Mouse (Mus musculus): ENCODE data around the gene Tshr.
"Not testable (repeated sequence)": the region's sequence is repeated elsewhere in the genome, so short reads cannot be mapped to it uniquely, and the experiment has no call there.

Gene Tshr

DNA sequence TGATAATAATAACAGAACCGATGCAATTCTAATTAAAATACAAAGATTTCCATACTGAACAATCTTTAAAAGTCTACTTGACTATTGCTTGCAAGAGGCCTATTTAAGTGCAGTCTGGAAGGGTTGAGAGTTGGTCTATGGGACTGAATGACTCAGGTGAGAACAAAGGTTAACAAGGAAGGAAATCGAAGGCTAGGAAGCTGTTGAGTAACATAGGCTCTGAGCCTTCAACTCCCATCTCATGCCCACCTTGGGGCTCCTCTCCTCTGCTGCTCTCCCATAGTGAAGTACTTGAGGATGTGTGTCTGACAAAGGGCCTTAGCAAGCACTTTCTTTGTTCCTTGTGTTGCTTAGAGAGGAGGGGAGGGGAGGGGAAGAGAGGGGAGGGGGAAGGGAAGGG is 116.1 kb downstream of the Tshr start:
- DNase-seq, result no peak

DNA sequence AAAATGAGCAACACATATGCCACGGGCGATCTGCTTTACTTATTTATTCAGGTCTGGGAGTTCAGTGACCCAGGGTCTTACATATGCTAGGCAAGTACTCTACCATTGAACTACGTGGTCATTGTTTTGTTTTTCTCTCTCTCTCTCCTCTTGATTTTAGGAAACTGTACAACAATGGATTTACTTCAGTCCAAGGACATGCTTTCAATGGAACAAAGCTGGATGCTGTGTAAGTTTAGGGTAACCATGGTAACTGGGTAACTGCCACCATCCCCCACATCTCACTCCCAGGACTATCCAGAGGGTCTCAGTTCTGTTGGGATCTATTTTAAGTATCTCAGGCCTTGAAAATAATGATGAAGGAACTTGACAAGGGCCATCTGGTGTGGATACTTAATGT is 127.4 kb downstream of the Tshr start:
- DNase-seq, result no peak

DNA sequence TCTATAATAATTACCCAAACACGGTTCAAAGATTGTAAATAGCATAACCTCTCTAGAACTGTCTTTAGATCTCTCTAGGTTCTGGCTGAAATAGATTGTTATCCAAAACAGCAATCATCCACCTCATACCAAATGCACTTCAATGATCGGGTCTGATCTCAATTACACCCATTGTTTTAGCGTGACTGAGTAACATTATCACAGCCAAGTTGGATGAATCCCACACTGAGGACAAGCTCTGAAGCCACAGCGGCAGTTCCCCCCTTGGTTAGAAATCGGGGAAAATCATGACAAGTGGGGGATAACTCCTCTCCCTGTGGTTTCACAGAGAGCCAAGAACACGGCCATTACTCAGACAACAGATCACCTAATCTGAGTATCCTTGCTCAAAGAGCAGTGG is 129.6 kb downstream of the Tshr start:
- DNase-seq, result no peak

GRCm38 (mm10) chr12:91517808-91518207 is 133.4 kb downstream of the Tshr start:
- DNase-seq, result no peak

DNA sequence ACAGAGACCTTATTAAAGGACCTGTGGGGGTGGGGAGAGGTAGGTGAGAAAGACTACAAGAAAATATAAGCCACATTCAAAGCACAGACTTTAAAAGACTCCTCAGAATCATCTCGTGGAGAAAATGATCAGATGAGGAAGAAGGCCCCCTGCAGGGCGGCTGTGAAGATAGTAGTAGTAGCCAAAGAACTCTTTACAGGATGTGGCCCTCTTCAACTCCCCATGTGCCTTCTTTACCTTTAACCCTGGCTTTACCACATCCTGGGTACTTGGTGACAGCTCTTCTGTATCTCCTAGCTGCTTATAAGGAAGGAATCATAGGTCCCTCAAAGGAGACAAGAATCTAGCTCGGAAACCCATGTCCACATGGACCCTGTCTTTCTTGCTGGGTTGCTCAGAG is 139.3 kb downstream of the Tshr start:
- no peak for DNase-seq

GRCm38 (mm10) chr12:91534514-91534913 is 150.2 kb downstream of the Tshr start:
- no peak for DNase-seq

DNA sequence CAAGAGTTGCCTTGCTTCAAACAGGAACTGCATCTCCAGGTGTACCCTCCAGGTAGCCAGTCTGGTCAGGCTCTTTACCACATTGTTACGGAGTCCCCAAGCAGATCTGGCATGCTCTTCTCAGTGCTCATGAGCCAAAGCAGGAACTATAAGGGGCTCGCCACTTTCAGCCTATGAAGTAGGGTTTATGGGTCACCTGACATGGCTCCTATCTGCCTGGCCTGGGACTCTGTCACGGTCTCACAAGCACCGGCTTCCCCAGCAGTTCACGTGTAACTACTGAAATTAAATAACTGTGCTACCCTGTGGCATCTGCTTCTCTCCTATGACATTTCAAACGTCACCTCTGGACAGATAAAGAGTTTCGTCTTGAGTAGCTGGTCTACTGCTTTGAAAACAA is 155.8 kb downstream of the Tshr start:
- no peak for DNase-seq

DNA sequence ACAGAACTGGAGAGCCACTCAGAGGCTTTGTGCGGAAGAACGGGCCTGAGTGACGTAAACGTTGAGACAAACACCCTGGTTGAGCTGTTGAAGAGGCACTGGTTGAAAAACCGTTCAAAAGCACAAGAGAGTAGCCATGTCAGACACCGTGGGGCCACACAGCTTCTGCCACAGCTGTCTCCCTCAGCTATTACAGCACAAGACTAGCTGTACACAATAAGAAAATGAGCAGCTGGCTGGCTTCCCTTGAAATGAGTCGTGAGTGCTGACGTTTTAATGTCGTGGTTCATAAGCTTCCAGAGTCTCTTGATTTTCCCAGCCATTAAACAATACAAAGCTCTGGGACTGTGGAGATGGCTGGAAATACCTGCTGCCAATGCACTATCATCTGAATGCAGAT is 165.1 kb downstream of the Tshr start:
- no peak for DNase-seq

DNA sequence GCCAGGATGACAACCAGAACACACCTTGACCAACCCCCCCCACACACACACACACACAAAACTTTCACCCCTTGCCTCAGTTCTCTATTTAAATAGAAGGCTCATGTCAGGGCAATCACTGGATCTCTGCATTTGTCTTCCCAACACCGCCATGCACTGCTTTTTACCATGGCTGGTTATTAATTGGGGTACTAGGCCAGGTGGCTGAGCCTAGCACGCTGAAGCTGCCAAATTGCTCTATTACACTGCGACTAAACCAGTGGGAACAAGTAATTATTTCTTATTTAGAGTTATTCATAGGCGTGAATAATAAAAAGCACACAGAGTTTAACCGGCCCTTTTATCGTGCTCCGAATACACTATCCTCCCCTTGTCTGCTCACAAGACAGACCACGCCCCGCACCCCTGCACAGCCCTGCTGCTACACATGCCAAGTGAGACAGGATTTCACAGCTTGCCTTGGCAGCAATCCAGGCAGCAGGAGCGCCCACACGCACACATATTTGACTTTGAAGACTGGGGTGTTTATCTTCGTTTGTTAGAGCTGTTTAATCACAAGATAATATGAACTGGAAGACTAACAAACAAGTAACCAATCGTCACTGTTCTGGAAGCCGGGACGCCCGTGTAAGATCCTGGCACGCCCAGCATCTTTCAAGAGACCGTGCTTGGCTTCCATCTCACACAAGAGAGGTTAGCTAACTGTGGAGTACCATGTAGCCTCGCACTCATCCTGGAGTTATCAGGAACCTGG is 167.6 kb downstream of the Tshr start:
- DNase-seq, result peak; percentile 51

DNA sequence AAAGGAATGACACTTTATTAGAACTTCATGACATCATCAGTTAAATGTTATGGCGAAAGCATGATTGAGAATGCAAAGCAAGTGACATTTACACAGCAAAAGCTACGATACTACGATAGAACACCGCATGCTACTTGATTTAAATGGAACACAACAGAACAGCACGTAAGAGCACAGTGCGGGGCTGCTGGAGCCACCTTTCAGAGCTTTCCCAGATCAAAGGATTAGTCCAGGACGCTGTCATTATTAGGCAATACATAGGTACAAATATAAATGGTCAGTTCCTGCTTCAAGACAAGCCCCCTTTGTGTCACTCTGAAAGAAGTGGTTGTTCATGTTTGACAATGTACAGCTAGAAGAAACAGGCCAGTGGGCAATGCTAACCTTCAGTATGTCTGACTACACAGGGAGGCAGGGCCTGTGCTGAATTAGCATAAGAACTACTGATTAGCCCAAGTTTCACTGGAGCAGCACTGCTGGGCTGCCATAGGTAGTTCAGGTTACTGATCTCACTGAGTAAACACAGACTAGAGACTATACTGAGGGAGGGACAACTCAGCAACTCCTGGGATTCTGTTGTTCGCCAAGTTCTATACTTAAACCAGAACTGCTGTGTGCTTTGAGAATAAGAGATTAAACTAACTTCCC is 173.1 kb downstream of the Tshr start:
- not testable (repeated sequence) for DNase-seq

- DNase-seq, result not testable (repeated sequence)
Observed at GRCm38 (mm10) chr12:91558152-91558551, 173.8 kb downstream of the Tshr start.

DNA sequence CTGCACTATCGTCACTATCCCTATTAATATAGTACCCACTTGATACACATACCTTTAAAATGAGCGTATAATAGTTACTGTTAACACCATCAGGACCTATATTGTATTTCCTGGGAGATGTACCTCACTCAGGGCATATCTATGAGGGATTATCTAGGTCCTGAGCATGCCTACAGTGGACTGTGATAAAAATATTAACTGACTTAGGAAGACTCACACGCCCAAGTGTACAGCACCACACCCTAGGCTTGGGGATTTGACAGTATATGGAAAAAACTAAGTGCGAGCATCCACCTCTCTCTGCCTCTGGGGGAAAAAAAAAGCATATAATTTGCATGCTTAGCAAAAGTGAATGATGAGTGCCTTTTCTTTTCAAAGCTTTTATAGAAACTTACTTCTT is 182.8 kb downstream of the Tshr start:
- DNase-seq, result no peak

DNA sequence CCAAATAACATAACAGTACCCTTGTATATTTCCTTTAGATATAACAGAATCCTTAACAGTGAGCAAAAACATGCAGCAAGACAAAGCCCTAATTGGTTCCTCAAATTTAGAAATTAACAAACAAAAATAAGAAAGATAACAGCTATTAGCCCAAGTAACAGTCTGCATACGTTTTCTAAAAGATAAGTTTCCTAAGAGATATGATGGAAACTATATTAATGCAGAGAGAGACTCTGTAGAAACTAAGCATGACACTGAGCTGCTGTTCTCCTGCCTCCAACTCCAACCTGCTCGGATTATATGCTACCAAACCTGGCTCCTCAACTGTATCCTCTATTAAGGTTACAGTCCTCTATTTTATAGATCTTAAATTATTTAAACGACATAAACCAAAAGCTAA is 184.9 kb downstream of the Tshr start:
- no peak for DNase-seq

DNA sequence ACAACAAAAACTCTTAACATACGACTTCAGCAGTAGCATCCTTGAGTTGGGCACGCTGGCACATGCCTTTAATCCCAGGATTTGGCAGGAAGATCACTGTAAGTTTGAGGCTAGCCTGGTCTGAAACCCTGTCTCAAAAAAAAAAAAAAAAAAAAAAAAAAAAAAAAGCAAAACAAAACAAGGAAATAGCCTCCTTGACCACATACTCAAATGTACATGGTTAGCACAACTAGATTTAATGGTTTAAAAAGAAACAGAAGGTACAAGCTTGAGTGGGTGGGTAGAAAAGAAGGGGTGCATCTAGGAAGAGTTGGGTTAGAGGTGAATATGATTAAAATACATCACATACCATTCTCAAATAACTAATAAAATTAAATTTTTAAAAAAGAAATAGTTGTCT is 187.3 kb downstream of the Tshr start:
- DNase-seq, result no peak

DNA sequence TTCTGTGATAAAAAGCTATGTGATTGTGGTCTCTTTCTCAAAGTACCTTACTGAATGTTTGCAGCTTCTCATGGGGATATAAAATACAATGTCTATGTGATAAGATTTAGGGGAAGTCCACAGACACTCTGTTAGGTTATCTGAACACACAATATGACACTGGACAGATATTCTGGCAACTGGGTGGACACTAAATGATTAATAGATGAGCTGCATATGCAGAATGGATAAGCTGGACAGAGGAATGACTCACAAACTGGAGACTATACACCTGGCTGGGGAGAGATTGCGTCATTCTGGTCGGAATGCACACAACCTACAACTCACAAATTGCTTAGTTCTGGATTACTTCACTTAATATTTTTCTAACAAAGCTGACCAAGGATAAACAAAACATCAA is 195.3 kb downstream of the Tshr start:
- no peak for DNase-seq

GRCm38 (mm10) chr12:91581204-91582070 is 197.1 kb downstream of the Tshr start:
- no peak for DNase-seq

GRCm38 (mm10) chr12:91582362-91583002 is 198.1 kb downstream of the Tshr start:
- no peak for DNase-seq

- no peak for DNase-seq
Observed at GRCm38 (mm10) chr12:91583409-91583808, 199.0 kb downstream of the Tshr start.

GRCm38 (mm10) chr12:91585206-91585605 is 200.8 kb downstream of the Tshr start:
- DNase-seq, result no peak

DNA sequence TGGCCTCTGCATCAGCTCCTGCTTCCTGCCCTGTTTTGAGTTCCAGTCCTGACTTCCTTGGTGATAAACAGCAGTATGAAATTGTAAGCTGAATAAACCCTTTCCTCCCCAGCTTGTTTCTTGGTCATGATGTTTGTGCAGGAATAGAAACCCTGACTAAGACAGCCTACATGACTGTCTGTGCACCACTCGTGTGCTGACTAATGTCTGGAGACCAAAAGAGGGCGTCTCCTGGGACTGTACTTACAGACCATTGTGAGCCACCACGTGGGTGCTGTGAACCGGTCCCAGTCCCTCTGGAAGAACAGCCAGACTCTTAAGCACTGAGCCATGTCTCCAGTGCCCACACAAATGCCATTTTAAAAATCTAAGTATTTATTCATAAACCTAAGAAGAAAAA is 201.5 kb downstream of the Tshr start:
- DNase-seq, result not testable (repeated sequence)

DNA sequence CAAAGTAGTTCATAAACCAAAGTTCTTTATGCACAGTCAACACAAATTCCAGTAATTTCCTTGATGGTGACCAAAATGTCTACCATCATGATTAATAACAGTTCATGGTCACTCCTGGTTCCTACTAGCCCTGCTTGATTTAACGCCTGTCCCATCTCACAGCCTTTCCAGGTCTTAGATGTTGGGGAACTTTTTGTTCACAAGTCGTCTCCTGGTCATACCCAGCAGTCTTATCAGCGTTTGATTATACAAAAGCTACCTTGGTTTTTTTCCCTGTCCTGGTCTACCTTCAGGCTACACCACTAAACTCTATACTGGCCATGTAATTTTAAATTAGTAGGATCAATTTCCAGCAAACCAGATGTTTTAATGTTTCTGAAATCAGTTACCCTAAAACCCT is 202.7 kb downstream of the Tshr start:
- DNase-seq, result no peak

GRCm38 (mm10) chr12:91587491-91588033 is 203.2 kb downstream of the Tshr start:
- no peak for DNase-seq

- DNase-seq, result peak; percentile 89
Observed at GRCm38 (mm10) chr12:91588176-91588669, 203.9 kb downstream of the Tshr start.
